Mouse (Mus musculus) spleen, postnatal 36 days (tissue): ENCODE measurements around the gene Rab3gap2.
A peak's percentile ranks its signal among the peaks of the same experiment; 100 is the strongest.

Source experiments
- DNase-seq, 2 experiments: peaks; one replicate each; pipeline ENCODE4 v3.0.0; 2022; ENCODE audit warnings: low spot score in 2 of 2, mixed read lengths in 1 of 2

Rab3gap2 gene

GRCm38 (mm10) chr1:185203909-185204661 is at the start of gene Rab3gap2:
TSS of gene Rab3gap2 (plus strand) at chr1:185204117.
- peak; percentile 99 for DNase-seq

- no peak for DNase-seq
Observed at GRCm38 (mm10) chr1:185173641-185174040, 30.3 kb upstream of the Rab3gap2 start.

GRCm38 (mm10) chr1:185177860-185178259 is 26.1 kb upstream of the Rab3gap2 start:
- DNase-seq: no peak

GRCm38 (mm10) chr1:185183591-185184330 is 20.2 kb upstream of the Rab3gap2 start:
- DNase-seq: no peak

- DNase-seq: no peak
Observed at GRCm38 (mm10) chr1:185185556-185185955, 18.4 kb upstream of the Rab3gap2 start.

DNA sequence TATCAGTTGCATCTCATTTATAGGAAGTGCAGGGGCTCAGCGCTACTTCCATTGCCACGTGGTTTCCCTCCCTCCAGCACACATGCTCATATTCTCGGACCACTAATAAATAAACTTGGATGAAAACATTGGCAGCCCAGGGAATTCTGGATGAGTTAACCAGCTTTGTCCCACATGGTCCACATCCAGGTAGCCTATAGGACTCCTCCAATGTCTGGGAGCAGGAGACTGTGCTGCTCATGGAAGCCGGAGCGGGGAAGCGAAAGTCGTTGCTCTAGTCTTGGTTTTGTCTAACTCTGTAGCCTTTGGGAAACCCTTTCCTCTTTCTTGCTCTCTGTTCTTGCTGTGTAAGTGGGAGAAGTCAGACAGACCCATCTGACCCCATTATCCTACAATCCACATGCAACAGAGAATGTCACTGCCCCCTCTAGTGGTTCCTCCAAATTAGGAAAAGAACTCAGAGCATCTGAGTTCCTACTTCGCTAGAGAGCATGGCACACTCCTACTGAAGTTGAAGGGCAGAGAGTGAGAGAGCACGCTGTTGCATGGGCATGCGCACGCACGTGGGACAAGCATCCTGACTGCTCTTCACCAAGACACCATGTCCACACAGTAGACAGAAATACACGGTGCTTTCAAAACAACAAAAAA is 16.7 kb upstream of the Rab3gap2 start:
- no peak for DNase-seq

- no peak for DNase-seq
Observed at GRCm38 (mm10) chr1:185189901-185190300, 14.0 kb upstream of the Rab3gap2 start.

GRCm38 (mm10) chr1:185192087-185192486 is 11.8 kb upstream of the Rab3gap2 start:
- no peak for DNase-seq

- no peak for DNase-seq
Observed at GRCm38 (mm10) chr1:185193509-185193908, 10.4 kb upstream of the Rab3gap2 start.

GRCm38 (mm10) chr1:185196323-185196722 is 7.6 kb upstream of the Rab3gap2 start:
- DNase-seq: no peak

DNA sequence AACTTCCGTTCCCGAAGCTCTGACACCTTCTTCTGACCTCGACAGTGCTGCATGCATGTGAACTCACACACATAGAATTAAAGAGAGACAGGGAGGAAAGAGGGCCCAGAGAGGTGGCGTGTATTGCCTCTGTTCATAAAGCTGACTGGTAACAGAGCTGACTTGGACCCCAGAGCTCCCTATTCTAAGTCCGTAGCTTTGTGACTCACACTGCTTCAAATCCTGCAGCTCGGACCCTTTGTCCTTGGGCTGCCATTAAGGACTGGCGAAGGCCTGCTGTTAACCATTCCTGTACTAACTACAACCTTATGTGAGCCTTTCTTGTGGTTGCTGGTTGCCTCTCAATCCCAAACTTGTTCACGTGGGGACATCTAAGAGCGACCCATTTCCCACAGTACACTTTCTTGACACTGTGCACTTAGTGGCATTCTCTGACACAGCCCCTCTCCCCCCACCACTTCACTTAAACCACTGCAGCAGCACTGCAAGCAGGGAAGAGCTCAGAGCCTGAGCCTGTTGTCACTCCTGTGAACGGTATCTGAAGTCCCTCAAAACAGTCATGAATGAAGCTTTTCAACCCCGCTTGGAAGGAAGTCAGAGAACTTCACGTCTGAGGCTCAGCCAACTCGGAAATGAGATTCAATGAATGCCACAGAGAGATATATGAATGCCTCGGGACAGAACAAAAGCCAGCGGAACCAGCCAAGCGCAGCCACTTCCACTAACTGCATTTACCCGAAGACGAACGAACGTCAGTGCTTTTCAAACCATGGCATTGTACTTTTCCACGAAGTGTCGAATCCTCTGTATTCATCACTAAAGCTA is 3.1 kb upstream of the Rab3gap2 start:
- no peak for DNase-seq

GRCm38 (mm10) chr1:185201994-185202393 is 1.9 kb upstream of the Rab3gap2 start:
- DNase-seq: no peak

GRCm38 (mm10) chr1:185203196-185203908 is 565 bp upstream of the Rab3gap2 start:
- no peak for DNase-seq

- DNase-seq: peak; percentile 10 to 27
Observed at GRCm38 (mm10) chr1:185205090-185205489, 1.2 kb downstream of the Rab3gap2 start.

- peak; percentile 6 to 11 for DNase-seq
Observed at GRCm38 (mm10) chr1:185207851-185208595, 4.1 kb downstream of the Rab3gap2 start.

- no peak for DNase-seq
Observed at GRCm38 (mm10) chr1:185208766-185209165, 4.8 kb downstream of the Rab3gap2 start.

DNA sequence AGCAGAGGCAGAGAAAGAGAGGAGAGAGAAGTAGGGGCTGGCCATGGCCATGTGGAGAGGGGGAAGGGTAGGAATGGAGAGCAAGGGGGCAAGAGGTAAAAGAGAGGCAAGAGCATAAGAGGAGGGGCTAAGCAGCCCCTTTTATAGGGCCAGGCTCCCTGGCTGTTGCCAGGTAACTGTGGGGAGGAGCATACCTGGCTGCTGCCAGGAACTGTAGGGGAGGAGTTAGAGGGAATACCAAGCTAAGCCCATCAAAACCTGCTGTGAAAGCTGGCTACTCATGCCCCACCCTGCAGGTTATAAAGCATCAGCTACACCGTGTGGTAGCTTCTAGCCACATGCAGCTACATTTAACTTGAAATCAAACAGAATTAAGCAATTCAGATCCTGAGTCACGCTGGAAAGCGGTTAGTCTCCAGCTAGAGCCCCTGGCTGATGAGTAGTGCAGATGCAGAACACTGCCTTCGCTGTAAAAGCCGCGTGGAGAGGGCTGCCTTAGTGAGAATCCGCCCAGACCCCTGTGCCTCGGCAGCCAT is 5.8 kb downstream of the Rab3gap2 start:
- no peak for DNase-seq

- DNase-seq: no peak
Observed at GRCm38 (mm10) chr1:185216360-185216759, 12.4 kb downstream of the Rab3gap2 start.

- no peak for DNase-seq
Observed at GRCm38 (mm10) chr1:185216762-185217161, 12.8 kb downstream of the Rab3gap2 start.

GRCm38 (mm10) chr1:185217966-185218365 is 14.0 kb downstream of the Rab3gap2 start:
- no peak for DNase-seq
